Mouse (Mus musculus) left cerebral cortex, postnatal 36 days (tissue): ENCODE results near the gene Clcf1. TPM values are rescaled to one million over a fixed set of nuclear protein-coding genes. Genes with fewer than 3 reads are reported as not detected.
A peak's percentile ranks its signal among the peaks of the same experiment; 100 is the strongest.

Experiments used
- DNase-seq, 2 experiments: peaks; one replicate each; pipeline ENCODE4 v3.0.0; 2021 to 2022; ENCODE audit warnings: low spot score in 2 of 2, mixed read lengths in 1 of 2
- intact Hi-C: fragments of 180-260 bp; cut with DNase I; formaldehyde crosslinking; loops from one replicate; pipeline ENCODE4 v1.15.1; 2025
- microRNA-seq: library from miRNA; unstranded; fragments of <30 nt; microRNA quantifications from one replicate; pipeline ENCODE4 v1.2.0, GENCODE M21; 2022
- total RNA-seq, 2 experiments: library from RNA; stranded (reverse); gene quantifications; 2 replicates each; pipeline ENCODE4 v1.2.3; 2021

Gene Clcf1
- total RNA-seq, 2 experiments from 2014 or later: 0.84 to 1.2 TPM

DNA sequence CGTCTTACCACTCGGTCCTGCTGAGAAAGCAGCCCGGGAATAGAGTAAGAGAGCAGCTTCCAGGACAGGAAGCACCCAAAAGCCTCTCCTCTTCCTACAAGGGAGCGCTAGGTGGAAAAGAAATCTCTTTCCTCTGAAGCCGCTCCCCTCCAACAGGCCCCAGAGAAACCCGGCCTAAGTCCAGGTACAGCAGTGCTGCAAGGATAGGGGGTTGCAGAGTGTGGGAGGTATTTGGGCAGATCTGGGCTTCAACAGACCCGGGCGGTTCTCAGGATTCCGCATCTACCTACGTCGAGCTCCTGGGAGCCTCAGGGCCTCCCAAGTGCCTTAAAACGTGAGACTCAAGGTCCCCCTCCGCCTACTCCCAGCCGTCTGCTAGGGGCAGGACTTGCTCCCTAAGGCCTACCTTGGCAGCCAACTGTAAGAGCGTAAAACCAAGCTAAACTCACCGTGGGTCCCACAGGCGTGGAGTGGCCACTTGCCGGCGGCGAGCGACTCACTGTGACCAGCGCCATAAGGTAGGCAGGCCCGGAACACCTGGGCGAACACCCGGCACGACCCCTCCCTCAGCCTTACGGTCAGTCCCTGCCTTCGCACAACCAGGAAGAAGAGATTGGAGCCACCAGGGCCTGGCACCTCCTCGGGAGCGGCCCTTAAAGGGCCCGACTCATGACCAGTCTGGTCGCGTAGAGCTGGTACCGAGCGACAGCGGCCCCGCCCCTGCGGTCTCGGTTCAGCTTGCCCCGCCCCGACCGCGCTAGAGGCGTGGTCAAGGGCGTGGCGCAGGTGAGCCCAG lies 54.7 kb downstream of the Clcf1 start, which contains the start of gene Ssh3:
Gene Ssh3, minus strand, starts transcription at position 615 of the 796 bp plus-strand sequence.
- peak; percentile 65 to 80 for DNase-seq
- intact Hi-C loops: no loop called here

- intact Hi-C loops: no loop called here
- DNase-seq: peak in 1 of 2 experiments; percentile 3
Observed at GRCm38 (mm10) chr19:4270187-4270586, 56.1 kb downstream of the Clcf1 start.

DNA sequence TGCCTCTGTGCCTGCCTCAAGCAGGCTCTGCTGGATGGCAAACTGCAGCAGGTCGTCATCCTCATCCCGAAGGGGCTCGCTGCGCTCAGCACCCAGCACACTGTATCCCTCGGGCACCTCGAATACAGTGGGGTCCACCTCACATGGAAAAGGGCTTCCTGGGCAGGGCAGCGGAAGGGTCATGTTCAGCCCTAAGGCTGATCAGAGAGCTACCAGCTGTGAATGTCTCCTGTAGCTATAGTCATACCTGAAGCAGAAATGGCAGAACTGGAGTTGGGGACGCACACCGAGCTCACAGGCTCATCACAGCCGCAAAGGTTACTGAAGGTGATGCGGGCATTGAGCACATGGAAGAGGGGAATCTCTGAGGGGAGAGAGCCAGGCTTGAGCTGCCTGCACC lies 56.9 kb downstream of the Clcf1 start:
- no peak for DNase-seq
- intact Hi-C loops: no loop called here

Small RNAs within 50 kb of the gene (microRNA-seq; reads per million reads assigned to microRNA genes)
- gene Gm26115 (not detected), gene Mir6985 (9.1 reads per million, percentile 28 among the genes with 10 or more reads in this experiment)

Other genes with a start within 250 kb of the Clcf1 start
- 1 to 10 TPM; 1.0 to 1.4 TPM for gene Aldh3b2, start 241.9 kb upstream of the Clcf1 start, total RNA-seq
- 1 to 10 TPM; 2.0 to 2.7 TPM for gene Acy3, start 227.7 kb upstream of the Clcf1 start, total RNA-seq
- gene Tbx10, start 221.5 kb upstream of the Clcf1 start, total RNA-seq: not detected
- 10 to 100 TPM in 1 of 2 experiments, 1 to 10 TPM in 1; 8.8 to 13.3 TPM for gene Nudt8, start 213.7 kb upstream of the Clcf1 start, total RNA-seq
- gene Gm49405, start 213.6 kb upstream of the Clcf1 start, total RNA-seq: 1 to 10 TPM; 1.2 to 1.8 TPM
- gene Doc2g, start 210.9 kb upstream of the Clcf1 start, total RNA-seq: 1 to 10 TPM; 2.7 to 6.8 TPM
- gene Ndufv1, start 201.4 kb upstream of the Clcf1 start, total RNA-seq: 100 to 1,000 TPM; 226 to 259 TPM
- gene Gstp1, start 176.3 kb upstream of the Clcf1 start, total RNA-seq: 100 to 1,000 TPM; 301 to 332 TPM
- 10 to 100 TPM; 33.9 to 45.2 TPM for gene Gstp2, start 168.2 kb upstream of the Clcf1 start, total RNA-seq
- not detected for gene Gstp3, start 154.7 kb upstream of the Clcf1 start, total RNA-seq
- not detected for gene Cabp2, start 132.7 kb upstream of the Clcf1 start, total RNA-seq
- gene Cdk2ap2, start 117.1 kb upstream of the Clcf1 start, total RNA-seq: 10 to 100 TPM; 28.8 to 34.1 TPM
- 100 to 1,000 TPM; 202 to 203 TPM for gene Pitpnm1, start 114.2 kb upstream of the Clcf1 start, total RNA-seq
- gene Aip, start 88.4 kb upstream of the Clcf1 start, total RNA-seq: 100 to 1,000 TPM; 106 to 133 TPM
- gene Gpr152, start 74.5 kb upstream of the Clcf1 start, total RNA-seq: not detected
- gene Cabp4, start 70.2 kb upstream of the Clcf1 start, total RNA-seq: not detected
- 10 to 100 TPM; 75.7 to 81.1 TPM for gene Coro1b, start 65.6 kb upstream of the Clcf1 start, total RNA-seq
- 1 to 10 TPM; 1.3 to 1.8 TPM for gene Ptprcap, start 60.6 kb upstream of the Clcf1 start, total RNA-seq
- 10 to 100 TPM; 27.8 to 43.1 TPM for gene Rps6kb2, start 50.9 kb upstream of the Clcf1 start, total RNA-seq
- 1 to 10 TPM; 5.5 to 7.8 TPM for gene Carns1, start 38.8 kb upstream of the Clcf1 start, total RNA-seq
- 1 to 10 TPM; 1.5 to 1.9 TPM for gene Tbc1d10c, start 23.0 kb upstream of the Clcf1 start, total RNA-seq
- gene Ppp1ca, start 22.2 kb upstream of the Clcf1 start, total RNA-seq: 100 to 1,000 TPM; 292 to 320 TPM
- gene Rad9a, start 12.6 kb upstream of the Clcf1 start, total RNA-seq: 10 to 100 TPM in 1 of 2 experiments, 1 to 10 TPM in 1; 6.1 to 10.8 TPM
- gene AC109138.7, start 119 bp downstream of the Clcf1 start, total RNA-seq: not detected
- gene Pold4, start 17.7 kb downstream of the Clcf1 start, total RNA-seq: 10 to 100 TPM; 15.9 to 17.8 TPM
- 10 to 100 TPM; 41.1 to 65.6 TPM for gene Ssh3, start 54.9 kb downstream of the Clcf1 start, total RNA-seq
- 10 to 100 TPM; 69.7 to 72.3 TPM for gene Ankrd13d, start 68.9 kb downstream of the Clcf1 start, total RNA-seq
- gene Grk2, start 92.0 kb downstream of the Clcf1 start, total RNA-seq: 100 to 1,000 TPM; 223 to 239 TPM
- gene Kdm2a, start 184.0 kb downstream of the Clcf1 start, total RNA-seq: 10 to 100 TPM; 66.6 to 82.6 TPM
- gene Rhod, start 225.2 kb downstream of the Clcf1 start, total RNA-seq: under 1 TPM; 0.32 to 0.86 TPM